Mouse (Mus musculus): ENCODE measurements around the gene Dennd6a. TPM values are rescaled to one million over a fixed set of nuclear protein-coding genes. Genes with fewer than 3 reads are reported as not detected.

Gene Dennd6a
- polyA plus RNA-seq, 2 experiments: 5.3 to 10.8 TPM

GRCm38 (mm10) chr14:26638708-26639084 lies 65.0 kb downstream of the Dennd6a start:
- Histone ChIP-seq H3K4me3 (ENCODE audit: insufficient read depth in 1 of 2, low read depth in 2 of 2, low read length in 2 of 2) (peak overlapping the region; percentile 67 to 69), H3K27me3 (ENCODE audit: control insufficient read depth, insufficient read depth, low read length) (no peaks in the 10 kb centered on the region), H3K9ac (replicated peaks) (peak overlapping the region; percentile 93), H3K27ac (peak overlapping the region; percentile 89), H3K36me3 (replicated peaks; ENCODE audit: control insufficient read depth, insufficient read depth, low read depth) (no peaks in the 10 kb centered on the region), H3K9me3 (ENCODE audit: control insufficient read depth, low read length) (no peaks in the 10 kb centered on the region), H3K4me2 (ENCODE audit: low read depth) (peak overlapping the region; percentile 92), H3K4me1 (replicated peaks; ENCODE audit: control insufficient read depth in 2 of 2, insufficient read depth in 2 of 2, low read length in 1 of 2) (peaks cover 5 to 12% of the 10 kb centered on the region in 2 experiments)
- ATAC-seq (ENCODE audit: insufficient read depth) (0 out of 2 replicates have a peak, but pooled peaks have one; percentile 12), DNase-seq (ENCODE audit: low read depth in 3 of 3, low spot score in 3 of 3) (peak in 2 of 3 experiments; percentile 37 to 41)
- TF ChIP-seq CTCF (IDR thresholded peaks at IDR 0.05; ENCODE audit: low read depth) (0 out of 2 replicates have a peak, but pooled peaks have one; percentile 17), EP300 (IDR thresholded peaks at IDR 0.05; ENCODE audit: low read depth) (no peak)
- WGBS (ENCODE audit: insufficient replicate concordance): 0% methylated on average over 16 of the region's 16 CpGs

DNA sequence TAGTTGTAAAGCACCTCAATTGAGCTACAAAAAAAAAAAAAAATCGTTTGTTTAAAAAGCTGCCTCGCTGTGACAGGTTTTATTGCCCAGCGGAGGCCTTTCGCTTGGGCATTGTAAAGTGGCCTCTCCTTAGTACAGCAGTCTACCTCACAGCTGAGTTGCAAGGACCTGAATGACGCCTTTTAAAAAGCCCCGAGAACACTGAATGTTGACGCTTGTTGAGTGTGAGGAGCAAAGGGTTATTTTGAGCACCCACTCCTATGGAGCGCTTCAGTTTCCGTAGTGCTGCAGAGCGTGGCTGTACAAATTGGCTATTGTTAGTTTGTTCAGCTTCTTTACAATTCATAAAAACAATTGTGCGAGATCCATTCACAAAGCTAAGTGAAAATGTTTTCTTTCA lies 65.6 kb downstream of the Dennd6a start:
- DNase-seq (ENCODE audit: low read depth in 3 of 3, low spot score in 3 of 3): no peak
- TF ChIP-seq EP300 (IDR thresholded peaks at IDR 0.05; ENCODE audit: low read depth) (no peak), CTCF (IDR thresholded peaks at IDR 0.05; ENCODE audit: low read depth) (no peak)
- H3K9me3 ChIP-seq (ENCODE audit: control insufficient read depth, low read length): no peaks in the 10 kb centered on the region
- no peaks in the 10 kb centered on the region for H3K36me3 ChIP-seq (replicated peaks; ENCODE audit: control insufficient read depth, insufficient read depth, low read depth)
- H3K9ac ChIP-seq (replicated peaks): peak overlapping the region; percentile 93
- H3K27me3 ChIP-seq (ENCODE audit: control insufficient read depth, insufficient read depth, low read length): no peaks in the 10 kb centered on the region
- no peak for ATAC-seq (ENCODE audit: insufficient read depth)
- peak overlapping the region; percentile 67 to 69 for H3K4me3 ChIP-seq (ENCODE audit: insufficient read depth in 1 of 2, low read depth in 2 of 2, low read length in 2 of 2)
- peak overlapping the region; percentile 92 for H3K4me2 ChIP-seq (ENCODE audit: low read depth)
- peak overlapping the region; percentile 15; the same call in 1 of the 2 replicates for H3K27ac ChIP-seq
- 4% methylated on average over 11 of the region's 11 CpGs for WGBS (ENCODE audit: insufficient replicate concordance)
- H3K4me1 ChIP-seq (replicated peaks; ENCODE audit: control insufficient read depth in 2 of 2, insufficient read depth in 2 of 2, low read length in 1 of 2): peaks cover 5 to 12% of the 10 kb centered on the region in 2 experiments

DNA sequence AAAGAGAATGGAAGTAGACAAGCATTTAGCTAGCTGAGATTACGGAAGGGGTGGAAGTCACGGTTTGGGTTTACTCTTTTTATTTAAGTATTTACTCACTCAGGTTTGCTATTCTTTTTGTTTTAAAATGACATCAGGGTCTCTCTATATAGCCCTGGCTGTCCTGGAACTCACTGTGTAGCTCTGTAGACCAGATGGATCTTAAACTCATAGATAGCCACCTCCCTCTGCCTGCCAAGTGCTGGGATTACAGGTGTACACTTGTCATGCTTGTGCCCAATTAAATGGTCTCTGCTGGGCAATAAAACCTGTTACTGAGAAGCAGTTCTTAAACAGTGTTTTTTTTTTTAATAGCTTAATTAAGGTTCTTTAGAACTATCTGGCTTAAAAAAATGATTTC lies 66.3 kb downstream of the Dennd6a start:
- Histone ChIP-seq H3K4me2 (ENCODE audit: low read depth) (peak overlapping the region; percentile 92), H3K36me3 (replicated peaks; ENCODE audit: control insufficient read depth, insufficient read depth, low read depth) (no peaks in the 10 kb centered on the region), H3K27me3 (ENCODE audit: control insufficient read depth, insufficient read depth, low read length) (no peaks in the 10 kb centered on the region), H3K27ac (no peak overlapping the region), H3K9me3 (ENCODE audit: control insufficient read depth, low read length) (no peaks in the 10 kb centered on the region), H3K9ac (replicated peaks) (peak overlapping the region; percentile 93), H3K4me3 (ENCODE audit: insufficient read depth in 1 of 2, low read depth in 2 of 2, low read length in 2 of 2) (peak overlapping the region; percentile 67 to 69; a peak in 3 of 4 replicates), H3K4me1 (replicated peaks; ENCODE audit: control insufficient read depth in 2 of 2, insufficient read depth in 2 of 2, low read length in 1 of 2) (peaks cover 5 to 12% of the 10 kb centered on the region in 2 experiments)
- no peak for TF ChIP-seq EP300 (IDR thresholded peaks at IDR 0.05; ENCODE audit: low read depth)
- peak; percentile 46 for TF ChIP-seq CTCF (IDR thresholded peaks at IDR 0.05; ENCODE audit: low read depth)
- DNase-seq (ENCODE audit: low read depth in 3 of 3, low spot score in 3 of 3) (peak in 1 of 3 experiments; percentile 38), ATAC-seq (ENCODE audit: insufficient read depth) (no peak)
- WGBS (ENCODE audit: insufficient replicate concordance): 54% methylated on average over 2 of the region's 2 CpGs

- no peak overlapping the region for H3K4me3 ChIP-seq (ENCODE audit: insufficient read depth in 1 of 2, low read depth in 2 of 2, low read length in 2 of 2)
- 44% methylated on average over 3 of the region's 3 CpGs for WGBS (ENCODE audit: insufficient replicate concordance)
- ATAC-seq (ENCODE audit: insufficient read depth): no peak
- H3K4me1 ChIP-seq (replicated peaks; ENCODE audit: control insufficient read depth in 2 of 2, insufficient read depth in 2 of 2, low read length in 1 of 2): peaks cover 2 to 5% of the 10 kb centered on the region in 2 experiments; a peak in 1 of 4 replicates
- no peak overlapping the region for H3K9ac ChIP-seq (replicated peaks)
- H3K36me3 ChIP-seq (replicated peaks; ENCODE audit: control insufficient read depth, insufficient read depth, low read depth): peaks cover 5% of the 10 kb centered on the region
- H3K27ac ChIP-seq: no peak overlapping the region
- no peak overlapping the region for H3K4me2 ChIP-seq (ENCODE audit: low read depth)
- H3K27me3 ChIP-seq (ENCODE audit: control insufficient read depth, insufficient read depth, low read length): no peaks in the 10 kb centered on the region
- no peaks in the 10 kb centered on the region for H3K9me3 ChIP-seq (ENCODE audit: control insufficient read depth, low read length)
- DNase-seq (ENCODE audit: low read depth in 3 of 3, low spot score in 3 of 3): no peak
- TF ChIP-seq CTCF (IDR thresholded peaks at IDR 0.05; ENCODE audit: low read depth): no peak
- no peak for TF ChIP-seq EP300 (IDR thresholded peaks at IDR 0.05; ENCODE audit: low read depth)
These were observed 69.5 kb downstream of the Dennd6a start for GRCm38 (mm10) chr14:26643006-26643624.

DNA sequence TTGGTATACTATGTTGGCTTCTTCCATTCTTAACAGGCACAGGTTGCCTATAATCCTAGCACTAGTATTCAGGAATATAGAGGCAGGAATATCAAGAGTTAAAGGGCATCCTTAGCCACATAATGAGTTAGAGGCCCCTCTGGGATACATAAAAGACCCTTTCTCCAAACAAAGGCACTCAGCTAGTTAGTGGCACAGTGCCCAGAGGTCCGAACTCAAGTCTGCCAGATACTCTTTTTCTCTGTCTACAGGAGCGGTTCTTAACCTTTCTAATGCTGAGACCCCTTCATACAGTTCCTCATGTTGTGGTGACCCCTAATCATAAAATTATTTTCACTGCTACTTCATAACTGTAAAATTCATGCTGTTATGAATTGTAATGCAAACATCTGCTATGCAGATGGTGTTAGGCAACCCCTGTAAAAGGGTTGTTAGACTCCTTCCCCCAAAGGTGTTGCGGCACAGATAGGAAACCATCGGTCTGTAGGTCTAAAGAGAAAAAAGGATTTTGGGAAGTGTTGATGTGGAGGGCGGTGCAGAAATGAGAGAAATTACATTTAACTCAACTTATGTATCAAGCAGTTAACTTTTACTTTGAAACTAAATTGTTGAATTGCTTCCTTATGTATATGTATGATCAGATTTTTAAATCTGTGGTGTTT lies 72.5 kb downstream of the Dennd6a start:
- WGBS (ENCODE audit: insufficient replicate concordance): 81% methylated on average over 5 of the region's 5 CpGs
- DNase-seq (ENCODE audit: low read depth in 3 of 3, low spot score in 3 of 3) (no peak), ATAC-seq (ENCODE audit: insufficient read depth) (no peak)
- peaks cover 10% of the 10 kb centered on the region for H3K36me3 ChIP-seq (replicated peaks; ENCODE audit: control insufficient read depth, insufficient read depth, low read depth)
- H3K9me3 ChIP-seq (ENCODE audit: control insufficient read depth, low read length): no peaks in the 10 kb centered on the region
- TF ChIP-seq EP300 (IDR thresholded peaks at IDR 0.05; ENCODE audit: low read depth) (no peak), CTCF (IDR thresholded peaks at IDR 0.05; ENCODE audit: low read depth) (no peak)
- H3K4me1 ChIP-seq (replicated peaks; ENCODE audit: control insufficient read depth in 2 of 2, insufficient read depth in 2 of 2, low read length in 1 of 2): 0 out of 4 replicates have a peak, but pooled peaks cover 0 to 2% of the 10 kb centered on the region in 2 experiments
- H3K4me3 ChIP-seq (ENCODE audit: insufficient read depth in 1 of 2, low read depth in 2 of 2, low read length in 2 of 2): no peak overlapping the region
- H3K27ac ChIP-seq: no peak overlapping the region
- H3K27me3 ChIP-seq (ENCODE audit: control insufficient read depth, insufficient read depth, low read length): no peaks in the 10 kb centered on the region
- no peak overlapping the region for H3K9ac ChIP-seq (replicated peaks)
- H3K4me2 ChIP-seq (ENCODE audit: low read depth): no peak overlapping the region

All from liver, embryonic 14.5 days (tissue).